ENCODE assay signal across 8 mouse cellular contexts in genomic region chr12:112145875-112146651, GRCm38 (mm10). TPM values are rescaled to one million over a fixed set of nuclear protein-coding genes. Genes with fewer than 3 reads are reported as not detected.
A peak's percentile ranks its signal among the peaks of the same experiment; 100 is the strongest.
DNase-seq lines count a peak whose midpoint lies in the region; ATAC-seq and TF ChIP-seq lines count a peak whose summit lies in the region.

Gene Kif26a, plus strand, starts transcription at chr12:112146208.

- TF ChIP-seq CTCF in E14TG2a.4 (conservative IDR thresholded peaks at IDR 0.05; ENCODE audit: low read length): peak; percentile 38; the same call in 1 of the 2 replicates
- peak; percentile 42 for TF ChIP-seq CTCF in lung, adult 2 months (IDR thresholded peaks at IDR 0.05; ENCODE audit: insufficient read depth, low read length)

- H3K9ac ChIP-seq in embryonic facial prominence, embryonic 13.5 days: peak within 1 kb of the TSS; percentile 83
- H3K9ac ChIP-seq in heart, embryonic 12.5 days: peak within 1 kb of the TSS; percentile 69
- peak within 1 kb of the TSS; percentile 73 for H3K9ac ChIP-seq in kidney, embryonic 16.5 days (replicated peaks; ENCODE audit: low read length)

- H3K4me3 ChIP-seq in E14TG2a.4 (replicated peaks; ENCODE audit: low read length): peak within 1 kb of the TSS; percentile 81
- H3K4me3 ChIP-seq in embryonic facial prominence, embryonic 13.5 days: peak within 1 kb of the TSS; percentile 67
- peak within 1 kb of the TSS; percentile 59 for H3K4me3 ChIP-seq in heart, embryonic 12.5 days
- H3K4me3 ChIP-seq in kidney, embryonic 16.5 days (ENCODE audit: low read length): peak within 1 kb of the TSS; percentile 61
- peak within 1 kb of the TSS; percentile 82 for H3K4me3 ChIP-seq in lung, adult 2 months (replicated peaks; ENCODE audit: extremely low read depth, low read depth, low read length)

- ATAC-seq in embryonic facial prominence, embryonic 13.5 days (ENCODE audit: insufficient number of reproducible peaks, insufficient read depth, low FRiP score, low TSS enrichment, low read depth): peak; percentile 78
- ATAC-seq in heart, embryonic 12.5 days (ENCODE audit: insufficient number of reproducible peaks, low FRiP score): peak; percentile 72
- ATAC-seq in kidney, embryonic 16.5 days (ENCODE audit: low FRiP score, low TSS enrichment): peak; percentile 75
- no peak for ATAC-seq in erythroid progenitor cell, adult 5-6 weeks (replicated peaks; ENCODE audit: low FRiP score, poor library complexity, severe bottlenecking)

- peak within 1 kb of the TSS; percentile 88 for H3K4me2 ChIP-seq in embryonic facial prominence, embryonic 13.5 days
- H3K4me2 ChIP-seq in heart, embryonic 12.5 days: peak within 1 kb of the TSS; percentile 92
- H3K4me2 ChIP-seq in kidney, embryonic 16.5 days (replicated peaks; ENCODE audit: low read depth, low read length): peak within 1 kb of the TSS; percentile 87

- peak; percentile 72 to 92 for DNase-seq in adrenal gland, adult (ENCODE audit: inconsistent age in 2 of 2, low spot score in 1 of 2)
- peak; percentile 64 for DNase-seq in lung, adult 2 months
- DNase-seq in ovary, postnatal 36 days (ENCODE audit: low spot score): peak; percentile 72

- peaks cover 4% of the 10 kb centered on the region; the same call in 1 of the 2 replicates for H3K36me3 ChIP-seq in E14TG2a.4 (ENCODE audit: insufficient read depth, low read length)
- H3K36me3 ChIP-seq in embryonic facial prominence, embryonic 13.5 days: no peaks in the 10 kb centered on the region
- H3K36me3 ChIP-seq in heart, embryonic 12.5 days: no peaks in the 10 kb centered on the region
- H3K36me3 ChIP-seq in kidney, embryonic 16.5 days (ENCODE audit: insufficient read depth, low read length): no peaks in the 10 kb centered on the region

- peak within 1 kb of the TSS; percentile 85 for H3K27ac ChIP-seq in embryonic facial prominence, embryonic 13.5 days
- 0 out of 2 replicates have a peak within 1 kb of the TSS, but pooled peaks have one; percentile 25 for H3K27ac ChIP-seq in heart, embryonic 12.5 days (ENCODE audit: poor library complexity, severe bottlenecking)
- H3K27ac ChIP-seq in kidney, embryonic 16.5 days (ENCODE audit: low read length): peak within 1 kb of the TSS; percentile 58

- H3K27me3 ChIP-seq in E14TG2a.4 (ENCODE audit: insufficient read depth, low read length): peaks cover 77% of the 10 kb centered on the region
- peaks cover 40% of the 10 kb centered on the region for H3K27me3 ChIP-seq in embryonic facial prominence, embryonic 13.5 days
- H3K27me3 ChIP-seq in heart, embryonic 12.5 days (replicated peaks): peaks cover 57% of the 10 kb centered on the region
- H3K27me3 ChIP-seq in kidney, embryonic 16.5 days (ENCODE audit: insufficient read depth, low read length): peaks cover 57% of the 10 kb centered on the region

- WGBS in embryonic facial prominence, embryonic 13.5 days: under 1% methylated on average over 68 of the region's 68 CpGs
- under 1% methylated on average over 63 of the region's 68 CpGs for WGBS in heart, embryonic 12.5 days
- WGBS in kidney, embryonic 16.5 days: 0% methylated on average over 66 of the region's 68 CpGs
- WGBS in lung, adult 2 months: under 1% methylated on average over 68 of the region's 68 CpGs

- TF ChIP-seq POLR2A in lung, adult 2 months (IDR thresholded peaks at IDR 0.05; ENCODE audit: borderline replicate concordance, extremely low read depth, low read depth, low read length): peak; percentile 74; the same call in 1 of the 2 replicates

- no peaks in the 10 kb centered on the region for H3K9me3 ChIP-seq in E14TG2a.4 (ENCODE audit: low read length)
- no peaks in the 10 kb centered on the region for H3K9me3 ChIP-seq in embryonic facial prominence, embryonic 13.5 days
- H3K9me3 ChIP-seq in heart, embryonic 12.5 days (replicated peaks): no peaks in the 10 kb centered on the region
- no peaks in the 10 kb centered on the region for H3K9me3 ChIP-seq in kidney, embryonic 16.5 days (ENCODE audit: low read length)

- peaks cover 71% of the 10 kb centered on the region for H3K4me1 ChIP-seq in E14TG2a.4 (replicated peaks; ENCODE audit: low read depth, low read length)
- H3K4me1 ChIP-seq in embryonic facial prominence, embryonic 13.5 days: peaks cover 69% of the 10 kb centered on the region
- peaks cover 61% of the 10 kb centered on the region for H3K4me1 ChIP-seq in heart, embryonic 12.5 days (replicated peaks)
- peaks cover 52% of the 10 kb centered on the region for H3K4me1 ChIP-seq in kidney, embryonic 16.5 days (ENCODE audit: insufficient read depth, low read length)
- peaks cover 12% of the 10 kb centered on the region for H3K4me1 ChIP-seq in lung, adult 2 months (ENCODE audit: control insufficient read depth, insufficient read depth, low read length)

RNA-seq across cellular contexts. Expression of gene Kif26a, which starts in this region (rescaled TPM):
- 6.9 and 7.2 TPM in 2 replicates for polyA plus RNA-seq in embryonic facial prominence, embryonic 13.5 days (2015; fragmentation: Nextera tagmentation; extraction: Ambion mirVana)
- polyA plus RNA-seq in heart, embryonic 12.5 days (2016; fragmentation: Nextera tagmentation; extraction: Ambion mirVana): 2.5 and 2.7 TPM in 2 replicates
- polyA plus RNA-seq in kidney, embryonic 16.5 days (2015; fragmentation: Nextera tagmentation; extraction: Ambion mirVana): 3.8 and 4.4 TPM in 2 replicates
- polyA plus RNA-seq in lung, adult 2 months (2012; rRNA removed): 28.8 and 32.4 TPM in 2 replicates
- not detected in 2 replicates for total RNA-seq in erythroid progenitor cell, adult 5-6 weeks (2015; ENCODE audit: low replicate concordance)
- total RNA-seq in erythroid progenitor cell, adult 5-6 weeks (2017; ENCODE audit: low replicate concordance): not detected in 2 replicates

Comparison
In these comparisons a context has a peak if more than half of its experiments do, and no peak if none do; other contexts are left out.
1. H3K27ac ChIP-seq: peak in every context shown above with its lines; median percentile 85 in embryonic facial prominence, embryonic 13.5 days; 58 in kidney, embryonic 16.5 days; 25 in heart, embryonic 12.5 days.